Mouse (Mus musculus) kidney, postnatal 4 days (tissue): ENCODE results near the gene Arhgef3.

ENCODE experiments used
- DNase-seq, 2 experiments: peaks; one replicate each; pipeline ENCODE4 v3.0.0; 2021; ENCODE audit warnings: mixed read lengths in 2 of 2

The Arhgef3 gene

GRCm38 (mm10) chr14:27271371-27272071 is 156.8 kb downstream of the Arhgef3 start:
- no peak for DNase-seq

DNA sequence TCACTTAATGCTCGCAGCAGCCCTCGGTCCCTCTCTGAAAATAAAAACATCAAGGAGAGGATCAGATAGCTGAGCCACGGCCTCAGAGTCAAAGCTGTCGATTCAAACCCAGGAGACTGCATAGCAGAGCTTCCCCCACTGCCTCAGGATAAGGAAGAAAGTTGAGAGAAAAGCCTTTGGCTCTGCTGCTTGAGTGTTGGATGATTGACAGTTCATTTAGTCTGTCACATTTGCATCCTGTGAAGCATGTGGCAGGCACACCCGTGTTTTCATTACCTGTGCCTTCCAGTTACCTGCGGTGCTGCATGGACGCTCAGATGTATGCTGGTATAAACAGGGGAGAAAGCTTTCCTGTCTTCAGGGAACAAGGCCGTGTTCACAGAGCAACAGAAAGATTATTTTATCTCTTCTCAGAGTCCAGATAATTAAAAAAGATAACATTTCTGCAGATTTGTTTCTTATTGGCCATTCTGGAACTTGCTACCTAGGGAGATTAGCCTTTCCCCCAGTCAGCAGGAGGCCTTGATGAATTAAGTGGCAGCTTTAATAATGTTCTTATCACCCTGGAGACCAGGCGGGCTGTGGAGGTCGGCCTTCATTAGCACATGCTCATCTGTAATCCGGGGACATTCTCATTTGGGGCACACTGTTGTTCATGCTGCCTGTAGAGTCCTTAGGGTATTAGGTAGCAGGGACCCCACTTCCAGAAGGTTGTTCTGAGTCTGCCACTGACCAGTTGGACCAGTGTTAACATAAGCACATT is 157.6 kb downstream of the Arhgef3 start:
- DNase-seq = no peak

DNA sequence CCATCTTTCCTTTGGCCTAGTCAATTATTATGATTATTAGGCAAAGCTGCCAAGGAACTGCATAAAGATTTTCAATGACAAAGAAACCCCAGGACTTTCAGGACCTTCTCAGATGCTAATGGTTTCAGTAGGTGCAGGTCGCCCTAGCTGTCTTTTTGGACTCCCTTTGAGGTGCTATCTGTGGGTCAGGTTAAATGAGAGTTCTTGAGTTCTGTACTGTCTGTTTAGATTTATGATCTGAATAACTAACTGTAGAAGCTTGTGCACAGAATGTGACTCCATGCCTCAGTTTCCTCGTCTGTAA is 158.1 kb downstream of the Arhgef3 start:
- no peak for DNase-seq

DNA sequence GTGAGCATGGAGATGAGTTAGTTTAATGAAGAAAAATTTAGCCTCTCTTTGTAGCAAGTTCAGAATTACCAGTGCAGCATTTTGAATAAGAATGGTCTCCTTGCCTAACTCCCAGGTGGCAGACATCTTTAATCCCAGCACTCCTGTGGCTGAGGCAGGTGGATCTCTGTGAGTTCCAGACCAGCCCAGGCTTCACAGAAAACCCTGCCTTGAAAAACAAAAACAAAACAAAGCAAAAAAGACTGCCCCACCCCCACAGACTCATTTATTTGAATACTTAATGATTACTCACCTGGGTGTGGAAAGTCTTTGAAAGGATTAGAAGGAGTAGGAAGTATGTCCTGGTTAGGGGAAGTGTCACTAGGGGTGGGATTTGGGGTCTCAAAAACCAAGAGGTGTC is 158.5 kb downstream of the Arhgef3 start:
- no peak for DNase-seq

DNA sequence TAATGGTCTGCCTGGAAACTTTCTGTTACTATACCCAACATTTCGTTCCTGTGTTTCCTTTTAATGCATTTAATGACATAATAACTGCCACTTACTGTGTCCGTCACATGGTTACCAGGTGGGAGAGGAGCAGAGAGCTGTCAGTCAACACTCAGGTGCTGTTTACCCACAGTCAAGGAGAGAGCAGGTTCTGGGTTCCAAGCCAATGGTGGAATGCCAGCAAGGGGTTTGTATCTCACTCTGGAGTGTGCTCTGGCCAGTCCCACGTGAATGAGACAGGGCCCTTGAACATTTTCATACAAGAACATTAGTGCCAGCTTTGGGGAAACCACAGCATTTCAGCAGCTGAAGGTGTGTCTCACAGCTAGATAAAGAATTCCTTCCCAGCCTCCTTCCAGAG is 162.6 kb downstream of the Arhgef3 start:
- no peak for DNase-seq

- DNase-seq = peak in 1 of 2 experiments; percentile 40
Measured at GRCm38 (mm10) chr14:27280201-27280890, 165.6 kb downstream of the Arhgef3 start.

- no peak for DNase-seq
Measured at GRCm38 (mm10) chr14:27283956-27284355, 169.3 kb downstream of the Arhgef3 start.

GRCm38 (mm10) chr14:27286202-27286601 is 171.5 kb downstream of the Arhgef3 start:
- DNase-seq = peak in 1 of 2 experiments; percentile 31

DNA sequence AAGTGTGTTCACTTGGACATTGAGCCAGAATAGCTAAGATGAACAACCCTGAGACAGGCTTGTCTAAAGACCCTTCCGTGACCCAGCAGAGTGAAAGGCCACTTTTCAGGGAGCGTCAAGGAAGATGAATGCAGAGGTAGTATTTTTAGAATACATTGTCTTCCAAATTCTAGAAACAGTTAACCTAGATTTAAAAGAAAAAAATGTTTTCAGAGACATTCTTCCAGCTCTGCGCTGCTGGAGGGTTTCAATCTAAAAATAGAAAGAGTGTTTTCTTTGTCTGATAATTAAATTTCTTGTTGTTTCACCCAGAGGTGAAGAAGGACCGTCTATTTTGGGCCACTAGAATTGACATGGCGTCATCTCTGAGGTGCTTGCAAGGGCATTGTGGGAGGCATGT is 174.4 kb downstream of the Arhgef3 start:
- no peak for DNase-seq

- no peak for DNase-seq
Measured at GRCm38 (mm10) chr14:27292101-27292500, 177.4 kb downstream of the Arhgef3 start.

- peak in 1 of 2 experiments; percentile 49 for DNase-seq
Measured at GRCm38 (mm10) chr14:27295821-27296220, 181.1 kb downstream of the Arhgef3 start.

GRCm38 (mm10) chr14:27296987-27297386 is 182.3 kb downstream of the Arhgef3 start:
- no peak for DNase-seq

DNA sequence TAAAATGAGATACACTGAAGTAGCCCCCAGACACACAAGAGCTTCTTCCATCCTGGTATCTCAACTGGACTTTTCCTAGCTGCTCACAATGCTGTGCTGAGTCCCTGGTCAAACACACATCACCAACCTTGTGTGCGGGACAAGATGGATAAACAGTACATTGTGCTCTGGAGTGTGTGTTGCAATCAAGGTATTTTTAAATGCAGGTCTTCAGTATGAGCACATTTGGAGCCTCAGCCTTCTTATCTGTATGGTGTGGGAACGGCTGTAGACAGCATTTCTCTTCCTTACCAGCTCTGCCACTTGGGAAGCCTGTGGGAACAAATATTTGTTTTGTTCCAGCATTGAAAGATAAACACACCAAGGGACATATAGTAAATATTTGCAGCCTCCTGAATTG is 184.2 kb downstream of the Arhgef3 start:
- no peak for DNase-seq

DNA sequence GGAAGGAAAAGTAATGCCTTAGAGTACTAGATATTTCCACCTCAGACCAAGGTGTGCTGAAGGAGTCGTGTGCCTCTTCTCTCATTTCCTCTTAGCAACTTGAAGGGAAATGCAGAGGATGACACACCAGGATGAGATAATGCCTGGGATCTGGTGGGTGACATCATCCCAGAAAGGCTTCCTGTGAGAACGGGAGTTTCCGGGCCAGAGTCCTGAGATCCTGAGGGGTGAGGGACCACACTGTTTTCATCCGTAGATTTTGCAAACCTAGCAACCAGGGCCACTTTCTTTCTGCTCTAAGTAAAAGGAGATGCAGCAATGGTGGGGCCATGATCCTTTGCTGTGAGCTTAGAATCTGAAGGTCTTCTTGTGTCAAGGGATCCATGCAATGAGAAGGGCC is 185.0 kb downstream of the Arhgef3 start:
- DNase-seq = no peak

- DNase-seq = no peak
Measured at GRCm38 (mm10) chr14:27301768-27302499, 187.2 kb downstream of the Arhgef3 start.

DNA sequence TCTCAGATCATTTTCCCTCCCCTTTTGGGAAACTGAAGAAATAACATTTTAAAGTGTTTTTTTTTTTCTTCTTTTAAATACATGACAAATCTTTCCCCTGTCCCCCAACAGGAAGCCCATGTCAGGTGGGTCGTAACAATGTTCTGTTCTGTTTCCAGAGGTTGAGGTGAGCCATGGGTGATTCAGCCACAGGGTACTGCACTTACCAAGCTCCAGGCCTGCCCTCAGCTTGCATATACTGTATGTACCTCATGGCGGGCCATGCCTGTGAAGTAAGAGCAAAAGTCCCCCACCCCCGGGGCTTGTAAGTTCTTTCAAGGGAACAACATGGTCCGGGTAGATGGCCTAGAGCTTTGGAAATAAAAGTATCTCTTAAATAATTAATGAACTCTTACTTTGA is 188.6 kb downstream of the Arhgef3 start:
- no peak for DNase-seq

- DNase-seq = no peak
Measured at GRCm38 (mm10) chr14:27304408-27304807, 189.7 kb downstream of the Arhgef3 start.

DNA sequence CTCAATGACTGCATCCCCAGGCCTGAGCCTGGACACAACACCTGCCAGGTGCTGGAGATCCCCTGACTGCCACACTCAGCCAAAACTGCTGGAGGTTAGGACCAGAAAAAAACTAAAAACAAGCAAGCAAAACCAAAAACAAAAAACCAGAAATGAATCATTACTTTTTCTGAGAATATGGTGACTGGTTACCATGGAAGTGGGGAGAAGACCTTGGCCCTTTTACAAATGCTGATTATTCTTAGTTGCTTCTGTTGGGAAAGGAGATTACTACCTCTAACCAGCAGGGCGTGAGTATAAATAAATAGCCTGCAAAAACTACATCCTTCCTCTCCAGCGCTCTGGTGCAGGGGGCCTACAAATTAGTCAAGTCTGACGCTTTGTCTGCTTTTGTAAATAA is 194.1 kb downstream of the Arhgef3 start:
- DNase-seq = no peak

GRCm38 (mm10) chr14:27310559-27311242 is 196.0 kb downstream of the Arhgef3 start:
- DNase-seq = no peak

- DNase-seq = no peak
Measured at GRCm38 (mm10) chr14:27312380-27312779, 197.7 kb downstream of the Arhgef3 start.

DNA sequence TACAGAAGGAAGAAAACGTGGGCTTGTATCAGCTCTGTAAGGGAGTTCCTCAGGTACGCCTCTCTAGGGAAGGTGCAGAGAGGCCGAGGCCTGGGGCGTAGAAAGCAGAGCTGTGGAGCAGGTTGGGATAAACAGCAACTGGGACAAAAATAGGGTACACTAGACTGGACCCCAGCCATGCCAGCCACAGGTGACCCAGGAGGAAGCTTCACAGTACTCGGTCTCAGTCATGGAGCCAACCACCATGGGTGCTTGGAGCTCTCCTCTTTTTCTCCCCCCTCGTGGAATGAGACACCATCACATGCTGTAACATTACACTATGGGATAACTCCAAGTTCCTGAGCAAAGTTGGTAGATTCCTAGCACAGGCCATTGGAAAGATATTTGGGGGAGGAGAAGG is 201.0 kb downstream of the Arhgef3 start:
- no peak for DNase-seq

DNA sequence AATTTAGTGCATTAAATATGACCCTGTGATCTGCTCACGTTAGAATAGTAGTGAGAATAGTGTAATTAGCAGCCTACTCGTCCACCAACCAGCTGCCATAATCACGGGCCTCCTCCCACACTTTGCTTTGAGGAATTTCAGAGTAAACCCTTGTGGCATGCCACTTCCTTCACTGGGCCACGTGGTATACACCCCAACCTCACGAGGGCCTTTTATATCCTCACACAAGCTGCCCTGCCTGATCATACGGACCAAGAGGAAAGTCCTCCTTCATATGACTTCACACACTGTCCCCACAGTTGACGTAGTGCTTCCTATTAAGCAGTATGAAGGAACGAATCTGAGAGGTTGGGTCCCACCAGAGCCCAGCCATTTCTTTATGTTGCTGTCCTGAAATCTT is 202.4 kb downstream of the Arhgef3 start:
- no peak for DNase-seq

DNA sequence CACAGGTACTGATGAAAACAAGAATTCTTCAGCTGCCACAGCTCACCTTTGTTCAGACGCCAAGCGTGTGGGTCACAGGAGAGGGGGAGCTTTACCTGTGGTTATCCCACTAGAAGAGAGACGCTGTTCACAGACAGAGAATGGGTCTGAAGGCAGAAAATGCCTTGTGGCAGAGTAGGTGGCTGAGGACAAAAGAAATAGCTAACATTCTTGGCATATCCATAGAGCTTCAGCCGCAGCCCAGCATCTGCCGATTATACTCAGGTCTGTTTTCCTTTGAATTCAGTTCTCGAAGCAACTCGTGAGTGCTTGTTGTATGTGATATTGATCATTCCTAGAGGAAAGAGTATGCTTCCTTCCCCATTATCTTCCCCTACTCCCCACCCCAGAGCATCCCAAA is 204.7 kb downstream of the Arhgef3 start:
- DNase-seq = no peak
